Mouse (Mus musculus) heart, embryonic 16.5 days (tissue): ENCODE results near the gene Gm4450. TPM values are rescaled to one million over a fixed set of nuclear protein-coding genes. Genes with fewer than 3 reads are reported as not detected.

Source experiments
- ATAC-seq: fragments of 200-750 bp; cut with Nextera tagmentation; replicated peaks from 2 replicates; pipeline ENCODE4 v1.8.0; 2017; ENCODE audit warnings: moderate number of reproducible peaks; ENCODE audit not compliant: insufficient read depth, low FRiP score; ENCODE audit errors: extremely low read depth
- H3K27ac ChIP-seq: fragments of 300-500 bp; sonication (generic); 2 replicates; pipeline ENCODE4 v1.5.1; 2014; ENCODE audit warnings: mild to moderate bottlenecking, low read length, control low read depth, moderate library complexity
- H3K27me3 ChIP-seq: fragments of 300-500 bp; sonication (generic); 2 replicates; pipeline ENCODE4 v1.6.1; 2014; ENCODE audit warnings: low read length, mixed read lengths; ENCODE audit not compliant: control insufficient read depth, insufficient read depth
- H3K36me3 ChIP-seq: fragments of 300-500 bp; sonication (generic); 2 replicates; pipeline ENCODE4 v1.6.1; 2014; ENCODE audit not compliant: control insufficient read depth, insufficient read depth
- H3K4me1 ChIP-seq: fragments of 300-500 bp; sonication (generic); 2 replicates; pipeline ENCODE4 v1.6.1; 2014; ENCODE audit warnings: low read length, mixed read lengths; ENCODE audit not compliant: control insufficient read depth, insufficient read depth
- H3K4me2 ChIP-seq: fragments of 300-500 bp; sonication (generic); 2 replicates; pipeline ENCODE4 v1.6.1; 2014; ENCODE audit warnings: low read depth, mild to moderate bottlenecking, control low read depth, low read length
- H3K4me3 ChIP-seq: fragments of 300-500 bp; sonication (generic); 2 replicates; pipeline ENCODE4 v1.5.1; 2014; ENCODE audit warnings: mild to moderate bottlenecking, control low read depth, low read length
- H3K9ac ChIP-seq: fragments of 300-500 bp; sonication (generic); 2 replicates; pipeline ENCODE4 v1.6.1; 2014; ENCODE audit warnings: low read length, control low read depth
- H3K9me3 ChIP-seq: fragments of 300-500 bp; sonication (generic); replicated peaks from 2 replicates; pipeline ENCODE4 v1.6.1; 2016; ENCODE audit warnings: low read length; ENCODE audit not compliant: control insufficient read depth
- WGBS: fragments of 180-500 bp; shearing (Covaris S2); extraction: QIAGEN DNeasy Blood & Tissue Kit; methylation state at CpG from one replicate; pipeline ENCODE4 v1.1.7; 2014; 5-methylcytosine and 5-hydroxymethylcytosine counted together
- polyA plus RNA-seq: library from polyadenylated mRNA; unstranded; fragments of >200 nt; fragmentation: Nextera tagmentation; extraction: Ambion mirVana; gene quantifications from 2 replicates; pipeline ENCODE4 v1.2.1, GENCODE M21; 2015

Gene Gm4450
- polyA plus RNA-seq, 1 experiment from 2014 or later, result not detected

DNA sequence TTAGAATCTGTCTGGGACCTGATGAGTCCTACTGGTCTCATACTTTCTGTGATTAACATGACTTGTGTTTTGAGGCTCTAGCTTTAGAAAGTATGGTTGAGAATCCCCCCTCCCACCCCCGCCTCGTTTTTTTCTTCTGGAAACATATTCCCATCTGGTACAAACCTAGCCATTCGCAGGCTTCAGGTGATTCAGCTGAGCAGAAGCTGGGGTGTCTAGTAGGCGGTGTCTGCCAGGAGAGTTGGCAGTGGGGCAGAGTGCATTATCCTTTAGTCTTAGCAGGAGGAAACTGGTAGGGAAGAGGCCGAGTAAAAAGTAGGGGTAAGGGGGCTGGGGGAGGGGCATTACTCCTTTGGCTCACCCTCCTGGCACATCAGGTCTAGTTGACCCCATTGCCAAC is 30.2 kb downstream of the Gm4450 start:
- 44% methylated on average over 5 of the region's 5 CpGs for WGBS
- peak overlapping the region; percentile 98 for H3K4me2 ChIP-seq
- peak overlapping the region; percentile 71 for H3K4me3 ChIP-seq
- H3K4me1 ChIP-seq, result peaks cover 18% of the 10 kb centered on the region
- no peaks in the 10 kb centered on the region for H3K27me3 ChIP-seq
- no peak overlapping the region for H3K9ac ChIP-seq
- H3K27ac ChIP-seq, result no peak overlapping the region
- 0 out of 2 replicates have a peak, but pooled peaks cover 5% of the 10 kb centered on the region for H3K36me3 ChIP-seq
- ATAC-seq, result no peak
- no peaks in the 10 kb centered on the region for H3K9me3 ChIP-seq

DNA sequence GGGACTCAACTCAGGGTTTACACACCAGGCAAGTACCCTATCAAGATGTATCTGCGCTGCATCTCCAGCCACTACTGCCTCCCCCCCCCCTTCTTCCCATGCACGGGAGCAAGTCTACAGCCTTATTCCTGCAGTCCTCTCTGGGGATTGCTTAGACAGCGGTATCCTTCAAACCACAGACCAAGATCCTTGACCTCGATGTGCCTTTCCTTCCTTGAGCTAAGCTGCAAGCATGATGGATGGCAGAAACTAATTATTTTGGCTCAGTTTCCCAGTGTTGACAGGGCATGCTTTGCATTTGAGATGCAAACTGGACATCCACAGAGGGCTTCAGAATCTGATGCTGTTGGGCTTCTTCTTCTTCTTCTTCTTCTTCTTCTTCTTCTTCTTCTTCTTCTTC is 34.0 kb downstream of the Gm4450 start:
- 81% methylated on average over 4 of the region's 4 CpGs for WGBS
- no peaks in the 10 kb centered on the region for H3K27me3 ChIP-seq
- no peaks in the 10 kb centered on the region for H3K9me3 ChIP-seq
- H3K4me2 ChIP-seq, result no peak overlapping the region
- no peak for ATAC-seq
- no peak overlapping the region for H3K9ac ChIP-seq
- H3K4me3 ChIP-seq, result no peak overlapping the region
- 0 out of 2 replicates have a peak, but pooled peaks cover 5% of the 10 kb centered on the region for H3K36me3 ChIP-seq
- no peak overlapping the region for H3K27ac ChIP-seq
- H3K4me1 ChIP-seq, result peaks cover 17% of the 10 kb centered on the region

DNA sequence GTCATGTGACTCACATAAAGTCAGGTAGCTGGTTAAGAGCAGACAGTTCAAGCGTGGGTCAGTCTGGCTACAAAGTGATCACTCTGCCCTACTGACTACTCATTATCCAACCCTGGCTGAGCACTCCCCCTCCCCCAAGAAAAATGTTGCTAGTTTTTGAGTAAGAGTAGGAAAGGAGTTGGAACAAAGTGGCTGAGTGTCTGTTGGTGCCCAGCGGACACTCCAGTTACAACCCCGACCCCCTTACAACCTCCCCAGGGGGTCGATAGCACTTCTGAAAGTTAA is 37.2 kb downstream of the Gm4450 start:
- Histone ChIP-seq H3K9ac (no peak overlapping the region), H3K27me3 (no peaks in the 10 kb centered on the region), H3K36me3 (no peaks in the 10 kb centered on the region), H3K4me2 (no peak overlapping the region), H3K4me3 (no peak overlapping the region), H3K4me1 (peaks cover 42% of the 10 kb centered on the region), H3K9me3 (no peaks in the 10 kb centered on the region), H3K27ac (no peak overlapping the region)
- no peak for ATAC-seq
- 50% methylated on average over 4 of the region's 4 CpGs for WGBS

DNA sequence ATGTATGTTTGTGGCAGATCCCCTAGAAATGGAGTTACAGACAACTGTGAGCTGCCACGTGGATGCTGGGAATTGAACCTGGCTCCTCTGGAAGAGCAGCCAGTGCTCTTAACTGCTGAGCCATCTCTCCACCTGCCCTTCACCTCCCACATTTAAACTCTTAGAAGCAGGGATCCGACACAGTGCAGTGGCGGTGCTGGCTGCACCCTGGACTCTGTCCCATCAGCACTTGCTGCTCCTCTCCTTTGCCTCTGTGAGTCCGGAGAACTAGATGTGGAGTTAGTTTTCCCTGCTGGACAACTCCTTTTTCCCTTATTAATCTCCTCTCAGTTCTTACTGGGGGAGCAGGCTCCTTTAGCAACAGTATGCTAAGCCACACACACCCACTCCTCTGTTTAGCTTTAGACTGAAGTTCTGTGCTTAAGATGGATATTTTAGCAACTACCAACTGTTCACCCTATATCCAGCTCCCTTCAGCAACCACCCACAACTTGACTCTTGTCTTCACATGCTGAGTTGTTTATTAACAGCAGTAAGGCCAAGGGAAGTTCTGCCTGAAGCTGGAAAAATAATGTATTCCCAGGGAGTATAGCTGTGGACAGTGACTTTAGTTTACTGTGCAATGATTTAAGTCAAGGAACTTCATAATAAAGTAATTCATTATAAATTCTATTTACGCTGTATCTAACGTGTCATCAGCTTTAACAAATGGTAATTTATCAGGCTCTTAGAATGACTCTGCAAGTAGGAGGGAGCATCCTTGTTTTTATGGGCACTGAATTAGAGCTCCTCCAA is 37.7 kb downstream of the Gm4450 start:
- ATAC-seq, result no peak
- 56% methylated on average over 6 of the region's 6 CpGs for WGBS
- H3K27me3 ChIP-seq, result no peaks in the 10 kb centered on the region
- no peaks in the 10 kb centered on the region for H3K9me3 ChIP-seq
- H3K4me2 ChIP-seq, result no peak overlapping the region
- no peak overlapping the region for H3K27ac ChIP-seq
- H3K36me3 ChIP-seq, result no peaks in the 10 kb centered on the region
- H3K4me3 ChIP-seq, result no peak overlapping the region
- no peak overlapping the region for H3K9ac ChIP-seq
- peaks cover 46% of the 10 kb centered on the region for H3K4me1 ChIP-seq

DNA sequence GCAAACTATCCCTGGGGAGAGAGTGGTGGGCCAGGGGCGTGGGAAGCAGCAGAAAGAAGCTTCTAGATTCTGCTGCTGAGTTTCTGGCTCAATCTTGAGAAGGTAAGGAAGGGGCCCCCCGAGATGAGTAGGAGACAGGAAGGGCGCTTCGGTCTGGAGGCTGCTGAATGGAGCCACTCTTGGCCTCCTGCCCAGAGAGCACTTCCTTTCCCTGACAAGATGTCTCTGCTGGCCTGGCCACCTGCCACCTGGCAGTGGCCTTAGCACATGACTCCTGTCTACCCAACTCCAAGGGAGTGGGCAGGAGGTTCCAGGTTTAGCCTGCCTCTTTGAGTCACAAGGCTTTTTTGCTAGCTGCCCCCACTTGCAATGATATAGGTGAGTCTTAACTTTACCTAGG is 39.6 kb downstream of the Gm4450 start:
- H3K4me3 ChIP-seq, result no peak overlapping the region
- no peaks in the 10 kb centered on the region for H3K27me3 ChIP-seq
- H3K4me1 ChIP-seq, result peaks cover 61% of the 10 kb centered on the region
- peak overlapping the region; percentile 44 for H3K4me2 ChIP-seq
- H3K27ac ChIP-seq, result peak overlapping the region; percentile 76
- H3K9ac ChIP-seq, result peak overlapping the region; percentile 22
- peak; percentile 87 for ATAC-seq
- no peaks in the 10 kb centered on the region for H3K36me3 ChIP-seq
- 8% methylated on average over 4 of the region's 4 CpGs for WGBS
- no peaks in the 10 kb centered on the region for H3K9me3 ChIP-seq

DNA sequence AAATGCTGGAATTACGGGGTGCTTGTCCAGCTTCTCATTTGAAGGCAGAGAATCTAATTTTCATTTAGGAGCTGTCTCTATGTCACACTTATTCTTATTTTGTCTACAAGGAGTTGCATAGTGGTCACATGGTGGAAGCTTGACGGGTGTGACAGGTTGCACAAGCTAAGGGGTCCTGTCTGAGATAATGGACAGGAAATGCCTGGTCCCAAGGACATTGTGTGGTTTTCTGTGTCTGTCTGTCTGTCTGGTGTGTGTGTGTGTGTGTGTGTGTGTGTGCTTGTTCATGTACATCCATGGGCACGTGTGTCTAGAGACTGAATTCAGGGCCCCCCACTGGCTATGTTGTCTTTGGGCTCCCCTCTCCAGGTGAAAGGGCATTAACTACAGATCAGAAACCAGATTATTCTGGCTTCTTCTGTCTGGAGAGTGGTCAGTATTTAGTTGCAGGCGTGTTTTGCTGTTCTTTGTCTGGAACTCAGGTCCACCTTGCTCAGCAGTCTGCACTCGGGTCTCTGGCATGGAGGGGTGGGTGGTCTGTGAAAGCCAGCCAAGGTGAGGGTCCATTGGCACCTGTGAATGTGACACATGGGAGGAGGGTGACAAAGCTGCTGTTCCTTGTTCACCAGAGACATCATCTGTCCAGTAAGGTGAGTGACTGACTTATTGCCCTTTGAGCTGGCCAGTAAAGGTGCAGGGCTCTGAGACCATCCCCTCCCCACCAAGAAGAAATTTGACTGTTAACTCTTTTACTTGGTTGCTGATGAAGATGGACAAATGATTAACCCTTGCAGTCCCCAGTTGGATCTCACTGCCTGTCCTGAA is 40.3 kb downstream of the Gm4450 start:
- H3K4me2 ChIP-seq, result peak overlapping the region; percentile 44
- no peak for ATAC-seq
- H3K4me3 ChIP-seq, result no peak overlapping the region
- H3K27ac ChIP-seq, result peak overlapping the region; percentile 76
- no peaks in the 10 kb centered on the region for H3K27me3 ChIP-seq
- peaks cover 67% of the 10 kb centered on the region for H3K4me1 ChIP-seq
- WGBS, result 56% methylated on average over 5 of the region's 5 CpGs
- H3K36me3 ChIP-seq, result no peaks in the 10 kb centered on the region
- peak overlapping the region; percentile 22 for H3K9ac ChIP-seq
- no peaks in the 10 kb centered on the region for H3K9me3 ChIP-seq

DNA sequence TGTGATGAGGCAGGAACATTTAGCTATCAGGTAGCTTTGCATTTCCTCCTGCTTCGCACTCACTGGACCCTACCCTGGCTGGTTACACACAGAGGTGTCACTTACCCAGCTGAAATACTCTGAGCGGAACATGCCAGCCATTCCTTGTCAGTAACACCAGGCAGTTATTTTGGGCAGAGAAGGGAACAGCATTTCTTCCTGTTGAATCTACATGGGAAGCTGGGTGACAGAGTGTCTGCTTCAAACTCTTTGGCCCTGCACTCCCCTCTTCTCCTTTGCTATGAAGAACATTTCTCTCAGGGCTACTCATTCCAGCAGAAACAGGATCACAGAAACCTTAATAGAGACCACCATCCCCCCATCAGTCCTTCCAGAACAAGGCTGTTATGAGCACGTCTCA is 42.6 kb downstream of the Gm4450 start:
- H3K9me3 ChIP-seq, result no peaks in the 10 kb centered on the region
- H3K27ac ChIP-seq, result peak overlapping the region; percentile 73
- 29% methylated on average over 3 of the region's 3 CpGs for WGBS
- H3K4me3 ChIP-seq, result no peak overlapping the region
- no peaks in the 10 kb centered on the region for H3K27me3 ChIP-seq
- H3K4me1 ChIP-seq, result peaks cover 66% of the 10 kb centered on the region
- no peaks in the 10 kb centered on the region for H3K36me3 ChIP-seq
- peak overlapping the region; percentile 2; the same call in 1 of the 2 replicates for H3K9ac ChIP-seq
- peak; percentile 62 for ATAC-seq
- peak overlapping the region; percentile 10; the same call in 1 of the 2 replicates for H3K4me2 ChIP-seq

DNA sequence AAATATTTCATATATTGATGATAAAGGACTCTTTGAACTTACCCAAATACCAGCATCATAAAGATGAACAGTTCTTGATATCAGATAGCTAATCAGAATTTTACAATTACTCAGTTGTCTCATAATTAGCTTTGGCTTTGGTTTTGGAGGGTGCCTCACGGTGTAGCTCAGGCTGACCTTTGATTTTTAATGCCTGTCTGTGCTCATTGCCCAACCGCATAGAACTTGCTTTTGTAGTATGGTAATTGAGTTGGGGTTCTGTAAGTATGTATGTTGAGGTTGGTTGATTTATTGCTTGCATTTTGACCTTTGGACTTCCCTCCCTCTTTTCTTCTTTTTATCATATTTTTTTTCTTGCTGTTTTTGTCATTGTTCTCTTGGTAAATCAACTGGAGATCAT is 43.2 kb downstream of the Gm4450 start:
- Histone ChIP-seq H3K4me1 (peaks cover 62% of the 10 kb centered on the region), H3K9ac (no peak overlapping the region), H3K4me2 (no peak overlapping the region), H3K27me3 (no peaks in the 10 kb centered on the region), H3K9me3 (no peaks in the 10 kb centered on the region), H3K36me3 (no peaks in the 10 kb centered on the region), H3K27ac (peak overlapping the region; percentile 62), H3K4me3 (no peak overlapping the region)
- no peak for ATAC-seq
- WGBS, result 62% methylated on average over 2 of the region's 2 CpGs
